ENCODE assay signal across 25 mouse cellular contexts in the genomic region with DNA sequence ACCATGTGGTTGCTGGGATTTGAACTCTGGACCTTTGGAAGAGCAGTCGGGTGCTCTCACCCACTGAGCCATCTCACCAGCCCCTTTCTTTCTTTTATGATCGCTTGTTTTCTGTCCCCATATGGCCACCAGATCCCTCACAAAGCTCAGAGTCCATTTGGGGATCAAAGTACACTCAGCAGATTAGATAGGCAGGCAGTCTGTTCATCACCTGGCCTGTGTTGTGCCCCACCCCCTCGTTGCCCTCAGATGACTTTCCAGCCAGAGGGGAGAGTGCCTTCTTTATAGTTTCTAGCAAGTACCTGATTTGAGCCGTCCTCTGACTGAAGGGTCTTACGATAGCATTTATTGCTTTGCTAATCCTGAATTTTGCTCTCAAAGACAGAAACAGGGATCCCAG. TPM values are rescaled to one million over a fixed set of nuclear protein-coding genes. Genes with fewer than 3 reads are reported as not detected.
DNase-seq lines count a peak whose midpoint lies in the region; ATAC-seq and TF ChIP-seq lines count a peak whose summit lies in the region.
"Had no signal": no experiment of that assay in that cellular context is flagged by ENCODE, and none has a peak within 500 bp of the region (broad histone marks: within the 10 kb centered on the region; RNA-seq: fewer than 3 reads in every experiment).

No protein-coding gene starts in this region.

- peak; percentile 33 for DNase-seq in liver
- no peak for DNase-seq in liver, embryonic 11.5 days (ENCODE audit: low spot score)
- DNase-seq in liver, embryonic 13.5 days: no peak
- DNase-seq in stomach, postnatal 0 days (ENCODE audit: low spot score): peak; percentile 29
- no peak for DNase-seq in lung, postnatal 10 days
- no peak for DNase-seq in thymus, postnatal 0 days (ENCODE audit: low spot score)
- DNase-seq: adrenal gland, adult 8-10 months; cerebellum, adult 11-12 months; cerebellum, postnatal 10 days; gastrocnemius, postnatal 14 days; heart, adult 11 months; heart, postnatal 10 days; left cerebral cortex, postnatal 4 days; lung, postnatal 14 days; midbrain, embryonic 14.5 days; thymus, adult 2 months had no signal

- 46% methylated on average over 5 of the region's 5 CpGs for WGBS in liver, embryonic 11.5 days
- 23% methylated on average over 5 of the region's 5 CpGs for WGBS in intestine, postnatal 0 days
- 46% methylated on average over 5 of the region's 5 CpGs for WGBS in liver, embryonic 13.5 days (ENCODE audit: insufficient replicate concordance)
- 54% methylated on average over 5 of the region's 5 CpGs for WGBS in stomach, postnatal 0 days

- no peaks in the 10 kb centered on the region for H3K27me3 ChIP-seq in liver, embryonic 11.5 days (replicated peaks; ENCODE audit: control insufficient read depth, insufficient read depth, low read length)
- no peaks in the 10 kb centered on the region for H3K27me3 ChIP-seq in intestine, postnatal 0 days (replicated peaks; ENCODE audit: control insufficient read depth, insufficient read depth, low read length)
- H3K27me3 ChIP-seq in liver, embryonic 13.5 days: no peaks in the 10 kb centered on the region
- no peaks in the 10 kb centered on the region for H3K27me3 ChIP-seq in stomach, postnatal 0 days (ENCODE audit: control insufficient read depth, insufficient read depth, low read length)
- H3K27me3 ChIP-seq: heart, embryonic 12.5 days; limb, embryonic 15.5 days; neural tube, embryonic 12.5 days; stomach, embryonic 15.5 days had no signal

- no peak overlapping the region for H3K27ac ChIP-seq in liver, embryonic 11.5 days (ENCODE audit: low read depth, low read length)
- H3K27ac ChIP-seq in intestine, postnatal 0 days (ENCODE audit: low read depth, low read length): peak overlapping the region; percentile 35; the same call in 1 of the 2 replicates
- H3K27ac ChIP-seq in liver, embryonic 13.5 days: no peak overlapping the region
- H3K27ac ChIP-seq in stomach, postnatal 0 days (replicated peaks): no peak overlapping the region
- H3K27ac ChIP-seq: embryonic facial prominence, embryonic 10.5 days; hindbrain, embryonic 10.5 days; limb, embryonic 15.5 days; neural tube, embryonic 12.5 days; stomach, embryonic 15.5 days had no signal

- no peaks in the 10 kb centered on the region for H3K9me3 ChIP-seq in liver, embryonic 11.5 days (ENCODE audit: control insufficient read depth, low read length)
- no peaks in the 10 kb centered on the region for H3K9me3 ChIP-seq in intestine, postnatal 0 days (ENCODE audit: control insufficient read depth)
- no peaks in the 10 kb centered on the region for H3K9me3 ChIP-seq in liver, embryonic 13.5 days (replicated peaks)
- H3K9me3 ChIP-seq in stomach, postnatal 0 days (ENCODE audit: control insufficient read depth, low read length): no peaks in the 10 kb centered on the region
- H3K9me3 ChIP-seq: embryonic facial prominence, embryonic 10.5 days; heart, embryonic 12.5 days; hindbrain, embryonic 10.5 days; limb, embryonic 15.5 days; neural tube, embryonic 12.5 days; stomach, embryonic 15.5 days had no signal

- H3K36me3 ChIP-seq in liver, embryonic 11.5 days (ENCODE audit: control insufficient read depth, insufficient read depth, low read length): no peaks in the 10 kb centered on the region
- H3K36me3 ChIP-seq in intestine, postnatal 0 days (ENCODE audit: control insufficient read depth, insufficient read depth): no peaks in the 10 kb centered on the region
- H3K36me3 ChIP-seq in liver, embryonic 13.5 days: no peaks in the 10 kb centered on the region
- H3K36me3 ChIP-seq in stomach, postnatal 0 days (ENCODE audit: control insufficient read depth, insufficient read depth, low read length): no peaks in the 10 kb centered on the region
- H3K36me3 ChIP-seq: embryonic facial prominence, embryonic 10.5 days; heart, embryonic 12.5 days; hindbrain, embryonic 10.5 days; limb, embryonic 15.5 days; neural tube, embryonic 12.5 days; stomach, embryonic 15.5 days had no signal

- no peak for TF ChIP-seq EP300 in stomach, postnatal 0 days (optimal IDR thresholded peaks at IDR 0.05)

- no peak overlapping the region for H3K4me2 ChIP-seq in liver, embryonic 11.5 days
- no peak overlapping the region for H3K4me2 ChIP-seq in intestine, postnatal 0 days (replicated peaks; ENCODE audit: low read depth)
- no peak overlapping the region for H3K4me2 ChIP-seq in liver, embryonic 13.5 days
- H3K4me2 ChIP-seq in stomach, postnatal 0 days (replicated peaks; ENCODE audit: low read depth): no peak overlapping the region
- H3K4me2 ChIP-seq: heart, embryonic 12.5 days; limb, embryonic 15.5 days; neural tube, embryonic 12.5 days; stomach, embryonic 15.5 days had no signal

- TF ChIP-seq CTCF in intestine, postnatal 0 days (IDR thresholded peaks at IDR 0.05; ENCODE audit: low read depth): no peak
- TF ChIP-seq CTCF in stomach, postnatal 0 days (IDR thresholded peaks at IDR 0.05; ENCODE audit: low read depth): no peak

- H3K4me3 ChIP-seq in liver, embryonic 11.5 days (ENCODE audit: low read depth, low read length): no peak overlapping the region
- H3K4me3 ChIP-seq in intestine, postnatal 0 days (ENCODE audit: low read depth, low read length): no peak overlapping the region
- H3K4me3 ChIP-seq in liver, embryonic 13.5 days (replicated peaks): no peak overlapping the region
- no peak overlapping the region for H3K4me3 ChIP-seq in stomach, postnatal 0 days (ENCODE audit: low read depth, low read length)
- H3K4me3 ChIP-seq: embryonic facial prominence, embryonic 10.5 days; heart, embryonic 12.5 days; hindbrain, embryonic 10.5 days; limb, embryonic 15.5 days; neural tube, embryonic 12.5 days; stomach, embryonic 15.5 days had no signal

- H3K4me1 ChIP-seq in liver, embryonic 11.5 days (replicated peaks; ENCODE audit: control insufficient read depth, insufficient read depth, low read length): peaks cover 4% of the 10 kb centered on the region
- no peaks in the 10 kb centered on the region; the same call in 1 of the 2 replicates for H3K4me1 ChIP-seq in intestine, postnatal 0 days (replicated peaks; ENCODE audit: control insufficient read depth, insufficient read depth, low read length)
- peaks cover 14% of the 10 kb centered on the region for H3K4me1 ChIP-seq in liver, embryonic 13.5 days (replicated peaks)
- H3K4me1 ChIP-seq in stomach, postnatal 0 days (replicated peaks; ENCODE audit: control insufficient read depth, insufficient read depth): no peaks in the 10 kb centered on the region
- H3K4me1 ChIP-seq: stomach, embryonic 15.5 days had no signal

- no peak overlapping the region for H3K9ac ChIP-seq in liver, embryonic 11.5 days (ENCODE audit: low read depth, low read length)
- no peak overlapping the region for H3K9ac ChIP-seq in intestine, postnatal 0 days (ENCODE audit: low read depth, low read length)
- no peak overlapping the region for H3K9ac ChIP-seq in liver, embryonic 13.5 days
- no peak overlapping the region for H3K9ac ChIP-seq in stomach, postnatal 0 days (ENCODE audit: low read length)
- H3K9ac ChIP-seq: heart, embryonic 12.5 days; limb, embryonic 15.5 days; neural tube, embryonic 12.5 days; stomach, embryonic 15.5 days had no signal

- ATAC-seq in liver, embryonic 11.5 days (replicated peaks; ENCODE audit: low FRiP score): no peak
- peak; percentile 84 for ATAC-seq in intestine, postnatal 0 days
- 0 out of 2 replicates have a peak, but pooled peaks have one; percentile 48 for ATAC-seq in liver, embryonic 13.5 days (ENCODE audit: low read depth)
- no peak for ATAC-seq in stomach, postnatal 0 days (ENCODE audit: low FRiP score, low TSS enrichment)
- ATAC-seq: forebrain, embryonic 16.5 days; hindbrain, embryonic 16.5 days had no signal

RNA-seq across cellular contexts. Expression of gene 6030445D17Rik, which starts 9.3 kb away (rescaled TPM):
- not detected in 2 replicates for polyA plus RNA-seq in liver, embryonic 11.5 days (2014; fragmentation: Nextera tagmentation; extraction: Ambion mirVana)
- 0.50 and 0.59 TPM in 2 replicates for polyA plus RNA-seq in intestine, postnatal 0 days (2015; fragmentation: Nextera tagmentation; extraction: Ambion mirVana)
- 0.06 TPM in 1 of 2 replicates, not detected in the other for polyA plus RNA-seq in liver, embryonic 13.5 days (2015; fragmentation: Nextera tagmentation; extraction: Ambion mirVana)
- 0.33 and 0.40 TPM in 2 replicates for polyA plus RNA-seq in stomach, postnatal 0 days (2015; fragmentation: Nextera tagmentation; extraction: Ambion mirVana)
- polyA plus RNA-seq in thymus, postnatal 0 days (2015; fragmentation: Nextera tagmentation; extraction: Ambion mirVana): 0.16 and 0.21 TPM in 2 replicates

RNA-seq across cellular contexts. Expression of gene Luzp1, which starts 16.8 kb away (rescaled TPM):
- polyA plus RNA-seq in liver, embryonic 11.5 days (2014; fragmentation: Nextera tagmentation; extraction: Ambion mirVana): 44.7 TPM in 2 replicates
- polyA plus RNA-seq in intestine, postnatal 0 days (2015; fragmentation: Nextera tagmentation; extraction: Ambion mirVana): 82.9 and 100 TPM in 2 replicates
- polyA plus RNA-seq in liver, embryonic 13.5 days (2015; fragmentation: Nextera tagmentation; extraction: Ambion mirVana): 17.3 and 19.3 TPM in 2 replicates
- polyA plus RNA-seq in stomach, postnatal 0 days (2015; fragmentation: Nextera tagmentation; extraction: Ambion mirVana): 54.6 and 67.8 TPM in 2 replicates
- 34.0 and 36.0 TPM in 2 replicates for polyA plus RNA-seq in thymus, postnatal 0 days (2015; fragmentation: Nextera tagmentation; extraction: Ambion mirVana)

RNA-seq across cellular contexts. Expression of gene Htr1d, which starts 29.5 kb away (rescaled TPM):
- 0.06 TPM in 1 of 2 replicates, not detected in the other for polyA plus RNA-seq in liver, embryonic 11.5 days (2014; fragmentation: Nextera tagmentation; extraction: Ambion mirVana)
- polyA plus RNA-seq in intestine, postnatal 0 days (2015; fragmentation: Nextera tagmentation; extraction: Ambion mirVana): 0.16 and 0.37 TPM in 2 replicates
- polyA plus RNA-seq in liver, embryonic 13.5 days (2015; fragmentation: Nextera tagmentation; extraction: Ambion mirVana): 0.15 TPM in 1 of 2 replicates, not detected in the other
- 0.06 and 0.34 TPM in 2 replicates for polyA plus RNA-seq in stomach, postnatal 0 days (2015; fragmentation: Nextera tagmentation; extraction: Ambion mirVana)
- polyA plus RNA-seq in thymus, postnatal 0 days (2015; fragmentation: Nextera tagmentation; extraction: Ambion mirVana): not detected in 2 replicates

Comparison
In these comparisons a context has a peak if more than half of its experiments do, and no peak if none do; other contexts are left out.
1. DNase-seq: peak in liver (single experiment) and stomach, postnatal 0 days (single experiment); none in liver, embryonic 11.5 days (single experiment), liver, embryonic 13.5 days (single experiment), lung, postnatal 10 days (single experiment) and thymus, postnatal 0 days (single experiment).
2. ATAC-seq: peak in intestine, postnatal 0 days (single experiment) and liver, embryonic 13.5 days (single experiment); none in liver, embryonic 11.5 days (single experiment) and stomach, postnatal 0 days (single experiment).